Mouse (Mus musculus): ENCODE data around the gene 1700029P11Rik.

1700029P11Rik gene

DNA sequence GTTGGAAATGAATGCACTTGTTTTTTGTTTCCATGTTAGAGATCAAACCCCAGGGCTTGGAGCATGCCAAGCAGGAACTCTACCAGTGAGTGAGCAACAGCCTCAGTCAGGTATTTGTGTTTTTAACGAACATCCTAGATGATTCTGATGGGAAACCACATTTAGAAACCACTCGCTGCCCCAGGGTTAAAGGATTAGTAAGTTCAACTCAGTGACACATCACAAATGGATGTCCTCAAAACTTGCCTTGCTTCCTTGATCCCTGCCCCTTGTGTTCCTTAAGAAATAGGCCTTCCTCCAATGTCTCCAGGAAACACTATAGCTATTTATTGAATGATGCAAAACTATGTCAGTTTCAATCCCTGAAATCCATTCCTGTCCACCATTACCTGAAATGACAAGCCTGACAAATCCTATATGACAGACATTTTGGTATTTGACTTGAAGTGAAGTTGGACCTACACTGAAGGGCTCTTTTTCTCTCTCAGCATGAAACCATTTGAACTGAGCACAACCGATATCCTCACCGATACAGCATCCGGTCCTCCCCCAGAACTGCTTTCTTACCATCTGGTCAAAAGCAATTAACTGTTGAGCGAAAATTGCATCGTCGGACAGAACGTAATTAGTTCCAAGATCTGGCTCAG, 34.5 kb downstream of the 1700029P11Rik start:
- DNase-seq (ENCODE audit: low read depth, low spot score) = no peak

DNA sequence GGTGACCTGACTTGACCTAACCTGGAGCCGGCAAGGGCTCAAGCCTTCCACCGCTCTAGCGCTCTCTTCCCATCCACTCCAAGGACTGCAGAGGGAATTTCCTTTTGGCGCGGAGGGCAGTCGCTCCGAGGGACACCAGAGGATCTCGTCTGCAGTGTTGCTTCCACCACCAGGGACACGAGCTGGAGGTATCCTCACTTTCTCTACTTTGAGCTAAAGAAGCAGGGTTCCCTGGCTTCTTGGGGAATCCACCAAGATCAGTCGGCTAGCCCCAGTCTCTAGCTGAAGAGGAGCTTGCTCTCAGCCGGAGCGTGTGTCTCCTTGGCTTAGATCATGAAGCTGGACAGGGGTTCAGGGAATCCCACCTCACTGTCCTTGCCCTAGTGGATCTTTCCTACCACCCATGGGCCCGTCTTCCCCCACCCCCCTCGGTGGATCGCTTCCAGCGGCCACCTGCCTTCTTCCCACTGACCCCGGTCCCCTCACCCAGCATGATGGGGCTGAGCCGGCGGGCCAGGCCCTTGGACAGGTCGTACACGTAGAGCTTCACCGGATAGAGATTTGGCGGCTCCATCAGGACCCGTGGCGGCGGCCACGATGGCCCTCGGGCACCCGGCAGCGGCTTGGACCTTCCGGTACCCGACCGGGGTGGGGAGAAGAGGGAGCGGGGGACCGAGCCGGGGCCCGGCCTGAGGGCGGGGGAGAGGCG, 35.2 kb downstream of the 1700029P11Rik start:
- no peak for DNase-seq (ENCODE audit: low read depth, low spot score)

DNA sequence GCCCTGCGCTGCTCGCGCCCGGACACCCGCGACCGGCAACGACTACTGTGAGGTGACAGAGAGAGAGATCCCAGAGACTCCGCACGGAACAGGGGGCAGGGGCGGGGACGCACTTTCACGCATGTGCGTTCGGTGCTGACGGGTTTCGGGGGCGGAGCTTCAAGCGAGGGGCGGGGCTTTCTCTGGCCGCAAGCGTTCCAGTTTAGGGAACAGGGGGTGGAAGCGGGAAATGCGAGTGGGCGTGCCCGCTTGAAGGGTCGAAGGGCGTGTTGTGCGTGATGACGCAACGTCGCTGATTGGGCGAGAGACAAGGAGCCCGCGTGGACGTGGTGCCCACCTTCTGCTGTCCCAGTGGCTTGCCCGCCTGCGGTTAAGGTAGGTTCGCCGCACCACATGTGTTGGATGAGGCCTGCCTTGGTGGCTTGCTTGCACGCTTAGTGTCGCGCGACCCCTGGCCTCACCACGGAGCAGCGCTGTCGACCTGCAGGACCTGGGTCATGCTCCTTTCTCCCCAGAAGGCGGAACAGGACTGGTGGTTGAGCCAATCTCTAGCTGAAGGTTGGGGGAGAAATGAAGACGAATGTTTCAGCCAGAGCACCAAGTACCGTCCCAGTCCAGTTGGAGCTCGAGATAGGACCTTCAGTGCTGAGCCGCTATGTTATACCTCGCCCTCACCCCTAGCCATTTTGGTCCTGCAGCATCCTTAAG, 35.9 kb downstream of the 1700029P11Rik start:
- peak; percentile 99 for DNase-seq (ENCODE audit: low read depth, low spot score)

DNA sequence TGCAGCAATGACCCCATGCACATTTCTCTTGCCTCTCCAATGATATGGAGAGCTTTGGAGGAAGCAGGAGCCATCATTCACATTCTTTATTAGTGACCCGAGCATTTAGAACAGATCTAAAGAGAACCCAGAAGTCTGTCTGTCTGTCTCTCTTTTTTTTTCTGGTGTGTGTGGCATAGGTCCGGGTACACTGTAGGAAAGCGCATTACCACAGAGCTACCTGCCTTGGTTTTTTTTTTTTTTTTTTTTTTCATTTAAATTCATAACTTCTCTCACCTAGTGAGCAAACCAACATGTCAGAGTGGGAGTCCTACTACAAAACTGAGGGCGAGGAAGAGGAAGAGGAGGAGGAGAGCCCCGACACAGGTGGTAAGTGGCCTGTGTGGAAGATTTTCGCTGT, 36.5 kb downstream of the 1700029P11Rik start:
- no peak for DNase-seq (ENCODE audit: low read depth, low spot score)

DNA sequence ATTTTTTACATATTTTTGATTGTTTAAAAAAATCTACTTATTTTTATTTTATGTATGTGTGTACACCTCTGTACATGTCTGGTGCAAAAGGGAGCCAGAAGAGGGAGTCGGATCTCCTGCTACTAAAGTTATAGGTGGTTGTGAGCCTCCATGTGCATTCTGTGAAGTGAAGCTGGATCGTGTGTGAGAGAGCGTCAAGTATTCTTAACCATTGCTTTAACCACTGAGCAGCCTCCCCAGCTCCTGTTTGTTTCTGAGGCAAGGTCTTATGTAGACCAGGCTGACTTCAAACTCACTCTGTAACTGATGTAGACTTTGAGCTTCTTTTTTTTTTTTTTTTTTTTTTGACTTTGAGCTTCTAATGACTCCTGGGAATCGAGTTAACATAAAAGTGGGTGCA, 37.1 kb downstream of the 1700029P11Rik start:
- DNase-seq (ENCODE audit: low read depth, low spot score) = no peak

DNA sequence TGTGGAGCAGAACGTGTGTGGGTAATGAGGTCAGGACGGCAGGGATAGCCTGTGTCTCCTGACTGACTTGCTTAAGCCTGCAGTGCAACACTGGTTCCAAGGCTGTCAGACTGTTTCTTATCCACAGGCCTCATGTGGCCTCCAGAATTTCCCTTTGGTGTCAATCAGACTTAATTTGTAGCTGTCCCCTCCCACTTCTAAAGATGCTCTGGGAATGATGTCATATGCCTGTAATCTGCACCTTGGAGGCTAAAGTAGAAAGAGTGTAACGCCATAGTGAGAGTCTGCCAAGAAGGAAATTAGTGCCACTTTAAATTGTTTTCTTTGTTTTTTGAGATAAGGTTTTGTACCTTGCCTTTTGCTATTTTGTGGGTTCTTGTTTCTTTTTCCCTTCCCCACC, 38.9 kb downstream of the 1700029P11Rik start:
- no peak for DNase-seq (ENCODE audit: low read depth, low spot score)

DNA sequence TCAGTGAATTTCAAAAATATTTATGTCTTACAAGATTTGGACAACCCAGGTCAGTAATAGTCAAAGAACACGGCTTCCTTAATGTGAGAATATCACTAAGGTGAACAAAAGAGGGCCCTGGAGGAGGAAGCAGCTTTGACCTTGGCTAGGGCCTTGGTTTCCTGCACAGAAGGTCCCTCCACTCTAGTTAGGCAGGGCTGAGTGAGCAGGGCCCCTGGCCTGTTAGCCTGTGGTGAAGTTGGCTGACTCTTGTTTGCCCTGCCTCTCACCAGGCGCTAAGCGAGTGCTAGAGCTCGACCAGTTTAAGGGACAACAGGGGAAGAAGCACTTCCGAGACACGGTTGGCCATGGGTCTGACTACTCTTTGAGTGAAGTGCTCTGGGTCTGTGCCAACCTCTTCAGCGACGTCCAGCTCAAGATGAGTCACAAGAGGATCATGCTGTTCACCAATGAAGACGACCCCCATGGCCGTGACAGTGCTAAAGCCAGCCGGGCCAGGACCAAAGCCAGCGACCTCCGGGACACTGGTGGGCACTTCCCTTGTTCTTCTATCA, 42.3 kb downstream of the 1700029P11Rik start:
- no peak for DNase-seq (ENCODE audit: low read depth, low spot score)

DNA sequence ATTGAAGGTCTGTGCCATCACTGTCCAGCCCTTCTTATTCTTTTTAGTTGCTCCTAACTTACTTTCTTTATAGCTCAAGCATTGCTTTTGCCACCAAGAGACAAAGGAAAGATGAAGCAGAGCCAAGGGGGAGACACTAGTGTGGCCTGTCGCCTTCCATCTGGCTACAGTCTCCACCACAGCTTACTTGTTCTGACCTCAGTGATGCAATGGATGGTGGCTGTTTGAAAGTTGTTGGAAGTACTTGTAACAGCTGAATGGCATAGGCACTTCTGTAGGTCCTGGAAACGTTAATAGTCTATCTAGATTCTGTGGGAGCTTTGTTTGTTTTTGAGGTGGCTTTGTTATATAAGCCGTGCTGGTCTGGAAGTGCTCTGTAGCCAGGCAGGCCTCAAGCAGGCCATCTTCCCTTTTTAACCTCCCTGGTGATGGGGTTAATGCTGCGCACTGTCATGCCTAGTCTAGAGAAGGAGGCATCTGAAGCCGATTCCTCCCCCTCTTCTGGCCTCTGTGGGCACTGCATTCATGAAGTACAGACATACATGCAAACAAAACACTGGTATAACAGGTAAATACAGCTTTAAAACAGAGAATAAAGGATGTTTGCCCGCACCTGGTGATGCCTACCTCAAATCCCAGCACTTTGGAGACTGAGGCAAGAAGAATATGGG, 43.8 kb downstream of the 1700029P11Rik start:
- DNase-seq (ENCODE audit: low read depth, low spot score) = no peak

DNA sequence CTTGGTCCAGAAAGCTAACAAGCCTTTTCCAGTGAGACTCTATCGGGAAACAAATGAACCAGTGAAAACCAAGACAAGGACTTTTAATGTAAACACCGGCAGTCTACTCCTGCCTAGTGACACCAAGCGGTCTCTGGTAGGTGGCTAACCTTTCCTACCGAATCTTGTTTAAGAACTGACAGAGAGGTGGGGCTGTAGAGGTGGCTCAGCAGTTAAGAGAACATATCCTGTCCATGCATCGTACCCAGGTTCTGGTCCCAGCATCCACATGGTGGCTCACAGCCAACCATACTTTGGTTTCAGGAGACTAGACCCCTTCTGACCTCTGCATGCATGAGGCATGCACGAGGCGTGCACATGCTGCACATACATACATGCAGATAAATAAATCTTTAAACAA, 46.9 kb downstream of the 1700029P11Rik start:
- DNase-seq (ENCODE audit: low read depth, low spot score) = no peak

DNA sequence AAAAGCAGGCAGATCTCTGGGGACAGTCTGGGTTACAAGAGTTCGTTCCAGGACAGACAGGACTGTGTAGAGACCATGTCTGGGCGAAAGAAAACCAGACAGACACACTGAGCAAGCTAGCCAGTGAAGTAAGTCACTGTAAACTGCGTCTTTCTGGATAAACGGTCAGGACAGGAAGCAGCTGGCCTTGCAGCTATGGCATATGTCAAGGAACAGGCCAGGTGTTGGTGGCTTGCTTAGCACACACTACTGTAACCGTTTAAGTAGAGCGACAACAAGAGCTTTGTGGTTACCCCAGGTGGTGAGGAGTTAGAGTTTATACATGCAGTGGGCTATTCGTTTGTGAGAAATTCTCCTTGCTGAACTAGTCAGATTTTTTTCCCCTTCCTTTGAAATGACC, 47.4 kb downstream of the 1700029P11Rik start:
- no peak for DNase-seq (ENCODE audit: low read depth, low spot score)
